Mouse (Mus musculus) forebrain, embryonic 10.5 days (tissue): Measurements from ENCODE around the gene Pawr. TPM values are rescaled to one million over a fixed set of nuclear protein-coding genes. Genes with fewer than 3 reads are reported as not detected.

Experiments used
- DNase-seq: peaks from one replicate; pipeline ENCODE4 v3.0.0-alpha.2; 2017; ENCODE audit warnings: low spot score; ENCODE audit errors: extremely low spot score
- H3K27ac ChIP-seq: fragments of 300-500 bp; sonication (generic); 2 replicates; pipeline ENCODE4 v1.5.1; 2016; ENCODE audit warnings: mild to moderate bottlenecking
- H3K27me3 ChIP-seq: fragments of 300-500 bp; sonication (generic); 2 replicates; pipeline ENCODE4 v1.6.1; 2016; ENCODE audit warnings: mild to moderate bottlenecking; ENCODE audit not compliant: poor library complexity, severe bottlenecking
- H3K36me3 ChIP-seq: fragments of 300-500 bp; sonication (generic); replicated peaks from 2 replicates; pipeline ENCODE4 v1.6.1; 2016; ENCODE audit warnings: mild to moderate bottlenecking, moderate library complexity
- H3K4me1 ChIP-seq: fragments of 300-500 bp; sonication (generic); 2 replicates; pipeline ENCODE4 v1.6.1; 2016
- H3K4me3 ChIP-seq: fragments of 300-500 bp; sonication (generic); 2 replicates; pipeline ENCODE4 v1.5.1; 2016; ENCODE audit warnings: mild to moderate bottlenecking, moderate library complexity
- H3K9me3 ChIP-seq: fragments of 300-500 bp; sonication (generic); 2 replicates; pipeline ENCODE4 v1.6.1; 2016; ENCODE audit warnings: mild to moderate bottlenecking, moderate library complexity
- WGBS: fragments of 180-500 bp; shearing (Covaris S2); methylation state at CpG from one replicate; pipeline ENCODE4 v1.1.7; 2016; 5-methylcytosine and 5-hydroxymethylcytosine counted together
- polyA plus RNA-seq: library from polyadenylated mRNA; unstranded; fragments of >200 nt; fragmentation: Nextera tagmentation; extraction: Ambion mirVana; gene quantifications from 2 replicates; pipeline ENCODE4 v1.2.1, GENCODE M21; 2016

Pawr gene
- polyA plus RNA-seq, 1 experiment from 2014 or later: 12.7 TPM

GRCm38 (mm10) chr10:108294766-108295165 is 37.2 kb upstream of the Pawr start:
- no peaks in the 10 kb centered on the region for H3K4me1 ChIP-seq
- H3K9me3 ChIP-seq: no peaks in the 10 kb centered on the region
- no peak overlapping the region for H3K4me3 ChIP-seq
- H3K27me3 ChIP-seq: no peaks in the 10 kb centered on the region
- 85% methylated on average over 7 of the region's 7 CpGs for WGBS
- H3K36me3 ChIP-seq: no peaks in the 10 kb centered on the region
- no peak for DNase-seq
- no peak overlapping the region for H3K27ac ChIP-seq

- WGBS: 91% methylated on average over 7 of the region's 7 CpGs
- no peak overlapping the region for H3K4me3 ChIP-seq
- H3K4me1 ChIP-seq: no peaks in the 10 kb centered on the region
- H3K9me3 ChIP-seq: no peaks in the 10 kb centered on the region
- no peaks in the 10 kb centered on the region for H3K27me3 ChIP-seq
- no peak for DNase-seq
- H3K36me3 ChIP-seq: no peaks in the 10 kb centered on the region
- H3K27ac ChIP-seq: no peak overlapping the region
Measured at GRCm38 (mm10) chr10:108296446-108296845, 35.5 kb upstream of the Pawr start.

GRCm38 (mm10) chr10:108298261-108298660 is 33.7 kb upstream of the Pawr start:
- Histone ChIP-seq H3K4me3 (no peak overlapping the region), H3K27me3 (no peaks in the 10 kb centered on the region), H3K9me3 (no peaks in the 10 kb centered on the region), H3K27ac (no peak overlapping the region), H3K36me3 (no peaks in the 10 kb centered on the region), H3K4me1 (no peaks in the 10 kb centered on the region)
- no peak for DNase-seq
- WGBS: 95% methylated on average over 13 of the region's 13 CpGs

- Histone ChIP-seq H3K27me3 (no peaks in the 10 kb centered on the region), H3K36me3 (no peaks in the 10 kb centered on the region), H3K9me3 (no peaks in the 10 kb centered on the region), H3K4me1 (no peaks in the 10 kb centered on the region), H3K27ac (no peak overlapping the region), H3K4me3 (no peak overlapping the region)
- WGBS: 88% methylated on average over 16 of the region's 17 CpGs
- no peak for DNase-seq
Measured at GRCm38 (mm10) chr10:108298841-108299545, 32.9 kb upstream of the Pawr start.

GRCm38 (mm10) chr10:108299828-108300227 is 32.1 kb upstream of the Pawr start:
- no peak for DNase-seq
- WGBS: 89% methylated on average over 11 of the region's 11 CpGs
- Histone ChIP-seq H3K27ac (no peak overlapping the region), H3K9me3 (no peaks in the 10 kb centered on the region), H3K27me3 (no peaks in the 10 kb centered on the region), H3K36me3 (no peaks in the 10 kb centered on the region), H3K4me3 (no peak overlapping the region), H3K4me1 (no peaks in the 10 kb centered on the region)

- Histone ChIP-seq H3K4me3 (peak overlapping the region; percentile 16), H3K36me3 (no peaks in the 10 kb centered on the region), H3K9me3 (no peaks in the 10 kb centered on the region), H3K4me1 (no peaks in the 10 kb centered on the region), H3K27me3 (no peaks in the 10 kb centered on the region), H3K27ac (no peak overlapping the region)
- DNase-seq: peak; percentile 80
- WGBS: 13% methylated on average over 19 of the region's 19 CpGs
Measured at GRCm38 (mm10) chr10:108300843-108301242, 31.1 kb upstream of the Pawr start.

- Histone ChIP-seq H3K27ac (no peak overlapping the region), H3K36me3 (no peaks in the 10 kb centered on the region), H3K9me3 (no peaks in the 10 kb centered on the region), H3K4me3 (no peak overlapping the region), H3K27me3 (no peaks in the 10 kb centered on the region), H3K4me1 (0 out of 2 replicates have a peak, but pooled peaks cover 3% of the 10 kb centered on the region)
- 79% methylated on average over 11 of the region's 11 CpGs for WGBS
- no peak for DNase-seq
Measured at GRCm38 (mm10) chr10:108307772-108308171, 24.1 kb upstream of the Pawr start.

GRCm38 (mm10) chr10:108310195-108310594 is 21.7 kb upstream of the Pawr start:
- WGBS: 88% methylated on average over 5 of the region's 5 CpGs

GRCm38 (mm10) chr10:108311396-108311795 is 20.5 kb upstream of the Pawr start:
- WGBS: 95% methylated on average over 3 of the region's 3 CpGs
- H3K36me3 ChIP-seq: no peaks in the 10 kb centered on the region
- 0 out of 2 replicates have a peak, but pooled peaks cover 3% of the 10 kb centered on the region for H3K4me1 ChIP-seq
- H3K27me3 ChIP-seq: no peaks in the 10 kb centered on the region
- DNase-seq: no peak
- H3K4me3 ChIP-seq: no peak overlapping the region
- H3K27ac ChIP-seq: no peak overlapping the region
- no peaks in the 10 kb centered on the region for H3K9me3 ChIP-seq

More at GRCm38 (mm10) chr10:108310195-108310594, 21.7 kb upstream of the Pawr start:
- Histone ChIP-seq H3K4me3 (no peak overlapping the region), H3K27ac (no peak overlapping the region), H3K9me3 (no peaks in the 10 kb centered on the region), H3K36me3 (no peaks in the 10 kb centered on the region), H3K27me3 (no peaks in the 10 kb centered on the region), H3K4me1 (0 out of 2 replicates have a peak, but pooled peaks cover 3% of the 10 kb centered on the region)
- no peak for DNase-seq

- Histone ChIP-seq H3K36me3 (no peaks in the 10 kb centered on the region), H3K9me3 (no peaks in the 10 kb centered on the region), H3K27ac (no peak overlapping the region), H3K27me3 (no peaks in the 10 kb centered on the region), H3K4me1 (no peaks in the 10 kb centered on the region), H3K4me3 (no peak overlapping the region)
- 76% methylated on average over 6 of the region's 6 CpGs for whole genome bisulfite sequencing
- DNase-seq: no peak
Measured at GRCm38 (mm10) chr10:108313845-108314244, 18.1 kb upstream of the Pawr start.

- DNase-seq: no peak
- Histone ChIP-seq H3K9me3 (no peaks in the 10 kb centered on the region), H3K27me3 (no peaks in the 10 kb centered on the region), H3K4me1 (no peaks in the 10 kb centered on the region), H3K4me3 (no peak overlapping the region), H3K36me3 (no peaks in the 10 kb centered on the region), H3K27ac (no peak overlapping the region)
- WGBS: 93% methylated on average over 8 of the region's 8 CpGs
Measured at GRCm38 (mm10) chr10:108314396-108314795, 17.5 kb upstream of the Pawr start.

GRCm38 (mm10) chr10:108315236-108315635 is 16.7 kb upstream of the Pawr start:
- Histone ChIP-seq H3K9me3 (no peaks in the 10 kb centered on the region), H3K27me3 (no peaks in the 10 kb centered on the region)
- 94% methylated on average over 7 of the region's 7 CpGs for WGBS

GRCm38 (mm10) chr10:108328356-108328755 is 3.6 kb upstream of the Pawr start:
- Histone ChIP-seq H3K27me3 (peaks cover 24% of the 10 kb centered on the region), H3K36me3 (no peaks in the 10 kb centered on the region), H3K9me3 (no peaks in the 10 kb centered on the region), H3K4me3 (no peak overlapping the region), H3K4me1 (peaks cover 15% of the 10 kb centered on the region), H3K27ac (no peak overlapping the region)
- WGBS: 90% methylated on average over 7 of the region's 7 CpGs
- DNase-seq: no peak

More at GRCm38 (mm10) chr10:108315236-108315635, 16.7 kb upstream of the Pawr start:
- no peaks in the 10 kb centered on the region for H3K36me3 ChIP-seq
- H3K4me1 ChIP-seq: no peaks in the 10 kb centered on the region
- H3K4me3 ChIP-seq: no peak overlapping the region
- no peak overlapping the region for H3K27ac ChIP-seq
- DNase-seq: no peak
